Mouse (Mus musculus) small intestine, adult 10 weeks (tissue): ENCODE measurements around the gene Elovl5. TPM values are rescaled to one million over a fixed set of nuclear protein-coding genes. Genes with fewer than 3 reads are reported as not detected.

Experiments
- polyA plus RNA-seq: library from polyadenylated mRNA; stranded (reverse); fragments of 350-450 nt; fragmentation: Illumina TruSeq; extraction: RNeasy Lipid Tissue Mini Kit (QIAGEN cat#74804); gene quantifications from one replicate; pipeline ENCODE4 v1.2.3, GENCODE M21; 2014; ENCODE audit warnings: low replicate concordance

Gene Elovl5
- polyA plus RNA-seq, result 48.3 TPM

DNA sequence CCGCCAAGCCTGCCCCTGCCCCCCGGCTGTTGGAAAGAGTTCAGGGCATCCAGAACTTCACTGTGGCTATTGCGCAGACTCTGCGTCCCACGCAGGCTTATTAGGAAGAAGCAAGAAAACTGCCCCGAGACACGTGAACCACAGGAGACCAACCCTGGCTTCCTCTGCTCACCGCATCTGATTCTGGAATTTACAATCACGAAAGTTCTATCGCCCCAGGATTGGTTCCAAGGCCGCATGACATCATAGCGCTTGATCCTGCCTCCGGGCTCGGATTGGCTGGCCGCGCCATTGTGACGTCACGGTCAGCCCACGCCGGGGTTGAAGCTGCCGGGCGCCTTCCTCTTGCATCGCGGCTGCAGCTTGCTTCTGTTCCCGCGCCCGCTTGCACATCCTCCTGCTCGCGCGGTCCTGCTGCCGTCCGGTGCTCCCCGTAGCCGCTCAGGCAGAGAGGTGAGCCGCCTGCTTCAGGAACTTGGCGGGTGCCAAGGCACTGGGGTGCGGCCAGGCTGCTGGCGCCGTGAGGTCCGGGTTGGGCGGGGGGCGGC, at the start of gene Elovl5:
Gene Elovl5 (plus strand): TSS at position 291 of the 548 bp plus-strand sequence.

Other genes with a start within 250 kb of the Elovl5 start
- 64.0 TPM for gene Gclc, start 162.8 kb upstream of the Elovl5 start, polyA plus RNA-seq
- not detected for gene Gcm1, start 134.6 kb downstream of the Elovl5 start, polyA plus RNA-seq
- 38.9 TPM for gene Fbxo9, start 191.7 kb downstream of the Elovl5 start, polyA plus RNA-seq
- 40.0 TPM for gene Ick, start 191.8 kb downstream of the Elovl5 start, polyA plus RNA-seq